Mouse (Mus musculus) ES-E14 (cell line): Measurements from ENCODE around the gene Mre11a.

Experiments used
- CHD2 ChIP-seq: IDR thresholded peaks from 2 replicates; pipeline ENCODE4 v1.6.1; 2014; ENCODE audit warnings: mild to moderate bottlenecking, low read depth, low read length, inconsistent platforms
- HCFC1 ChIP-seq: IDR thresholded peaks from 2 replicates; pipeline ENCODE4 v1.6.1; 2012; ENCODE audit warnings: low read length, inconsistent platforms, borderline replicate concordance; ENCODE audit not compliant: insufficient read depth
- MAFK ChIP-seq: IDR thresholded peaks from 2 replicates; pipeline ENCODE4 v1.6.1; 2014; ENCODE audit warnings: mild to moderate bottlenecking, low read depth, low read length, inconsistent platforms; ENCODE audit not compliant: insufficient read depth
- ZC3H11A ChIP-seq: IDR thresholded peaks from 2 replicates; pipeline ENCODE4 v1.6.1; 2012; ENCODE audit warnings: low read depth, mild to moderate bottlenecking, inconsistent platforms, low read length, borderline replicate concordance
- ZNF384 ChIP-seq: IDR thresholded peaks from 2 replicates; pipeline ENCODE4 v1.6.1; 2012; ENCODE audit warnings: low read depth, low read length, inconsistent platforms

- TF ChIP-seq ZC3H11A = peak; percentile 73; the same call in 1 of the 2 replicates
- no peak for TF ChIP-seq CHD2
- no peak for TF ChIP-seq MAFK
- TF ChIP-seq HCFC1 = peak; percentile 42; the same call in 1 of the 2 replicates
- no peak for TF ChIP-seq ZNF384
Observed at GRCm38 (mm10) chr9:14846428-14846827, 62.0 kb downstream of the Mre11a start.
